Mouse (Mus musculus) embryonic fibroblast, embryonic 13.5 days (primary cell): Measurements from ENCODE around the gene Hgfac. TPM values are rescaled to one million over a fixed set of nuclear protein-coding genes. Genes with fewer than 3 reads are reported as not detected.

Experiments
- H3K27ac ChIP-seq: 2 replicates; pipeline ENCODE4 v1.5.1; 2012; ENCODE audit warnings: low read length, control low read depth, inconsistent platforms; ENCODE audit not compliant: insufficient read depth
- H3K4me1 ChIP-seq: 2 replicates; pipeline ENCODE4 v1.6.1; 2011; ENCODE audit warnings: low read length; ENCODE audit not compliant: control insufficient read depth, insufficient read depth
- H3K4me3 ChIP-seq: 2 replicates; pipeline ENCODE4 v1.5.1; 2011; ENCODE audit warnings: mild to moderate bottlenecking, control low read depth, low read length; ENCODE audit not compliant: insufficient read depth
- CTCF ChIP-seq: IDR thresholded peaks from 2 replicates; pipeline ENCODE4 v1.5.1; 2011; ENCODE audit warnings: mild to moderate bottlenecking, control low read depth, low read length, moderate library complexity, borderline replicate concordance; ENCODE audit not compliant: insufficient read depth
- POLR2A ChIP-seq: IDR thresholded peaks from 2 replicates; pipeline ENCODE4 v1.6.1; 2011; ENCODE audit warnings: low read depth, mild to moderate bottlenecking, control low read depth, low read length, moderate library complexity
- polyA plus RNA-seq: library from polyadenylated mRNA; stranded (reverse); fragments of >200 nt; gene quantifications from 2 replicates; pipeline ENCODE4 v1.2.4, GENCODE M21; 2011; ENCODE audit warnings: low read depth; ENCODE audit not compliant: missing spikeins, insufficient read length

Hgfac gene
- polyA plus RNA-seq, 1 experiment: 0.67 TPM

GRCm38 (mm10) chr5:35010656-35011055 lies 30.7 kb upstream of the Hgfac start:
- Histone ChIP-seq H3K27ac (no peak overlapping the region), H3K4me3 (no peak overlapping the region), H3K4me1 (peaks cover 4% of the 10 kb centered on the region; the same call in 1 of the 2 replicates)
- no peak for TF ChIP-seq CTCF
- TF ChIP-seq POLR2A: no peak

GRCm38 (mm10) chr5:35011156-35011923 lies 30.0 kb upstream of the Hgfac start:
- H3K4me3 ChIP-seq: no peak overlapping the region
- no peak for TF ChIP-seq POLR2A
- no peak for TF ChIP-seq CTCF
- no peak overlapping the region for H3K27ac ChIP-seq
- H3K4me1 ChIP-seq: peaks cover 4% of the 10 kb centered on the region; the same call in 1 of the 2 replicates

- Histone ChIP-seq H3K4me3 (no peak overlapping the region), H3K4me1 (peaks cover 18% of the 10 kb centered on the region), H3K27ac (no peak overlapping the region)
- TF ChIP-seq POLR2A: no peak
- no peak for TF ChIP-seq CTCF
These were observed 27.3 kb upstream of the Hgfac start for GRCm38 (mm10) chr5:35014036-35014435.

DNA sequence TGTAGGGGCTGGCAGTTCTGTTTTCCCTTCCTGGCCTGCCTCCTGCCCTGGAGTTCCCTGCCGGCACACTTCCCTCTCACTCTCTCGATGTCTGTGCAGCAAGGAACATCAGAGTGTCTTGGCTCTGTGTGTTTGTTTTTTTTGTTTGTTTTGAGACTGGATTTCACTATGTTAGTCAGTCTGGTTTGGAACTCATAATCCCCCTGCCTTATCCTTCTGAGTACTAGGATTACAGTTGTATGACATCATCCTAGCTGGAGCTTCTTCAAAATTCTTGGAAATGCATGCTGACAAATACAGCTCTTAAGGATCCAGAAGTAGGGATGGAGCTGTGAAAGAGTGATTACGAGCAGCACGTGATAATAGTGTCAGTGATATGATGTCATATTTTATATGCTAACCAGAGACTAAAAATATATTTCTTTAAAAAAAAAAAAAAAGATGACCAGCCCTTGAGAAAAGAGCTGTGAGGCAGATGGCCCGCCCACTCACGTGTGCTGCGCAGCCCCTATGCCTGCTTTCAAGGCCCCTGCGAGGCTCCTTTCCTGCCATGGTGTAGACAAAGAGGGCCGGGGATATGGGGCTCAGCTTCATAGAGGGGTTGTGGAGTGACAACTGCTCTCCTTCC lies 21.5 kb upstream of the Hgfac start:
- H3K27ac ChIP-seq: peak overlapping the region; percentile 9; the same call in 1 of the 2 replicates
- H3K4me1 ChIP-seq: peaks cover 28% of the 10 kb centered on the region
- no peak for TF ChIP-seq CTCF
- no peak for TF ChIP-seq POLR2A
- no peak overlapping the region for H3K4me3 ChIP-seq

- Histone ChIP-seq H3K4me3 (no peak overlapping the region), H3K4me1 (peaks cover 28% of the 10 kb centered on the region), H3K27ac (peak overlapping the region; percentile 9; the same call in 1 of the 2 replicates)
- TF ChIP-seq CTCF: no peak
- no peak for TF ChIP-seq POLR2A
These were observed 20.7 kb upstream of the Hgfac start for GRCm38 (mm10) chr5:35020410-35021241.

DNA sequence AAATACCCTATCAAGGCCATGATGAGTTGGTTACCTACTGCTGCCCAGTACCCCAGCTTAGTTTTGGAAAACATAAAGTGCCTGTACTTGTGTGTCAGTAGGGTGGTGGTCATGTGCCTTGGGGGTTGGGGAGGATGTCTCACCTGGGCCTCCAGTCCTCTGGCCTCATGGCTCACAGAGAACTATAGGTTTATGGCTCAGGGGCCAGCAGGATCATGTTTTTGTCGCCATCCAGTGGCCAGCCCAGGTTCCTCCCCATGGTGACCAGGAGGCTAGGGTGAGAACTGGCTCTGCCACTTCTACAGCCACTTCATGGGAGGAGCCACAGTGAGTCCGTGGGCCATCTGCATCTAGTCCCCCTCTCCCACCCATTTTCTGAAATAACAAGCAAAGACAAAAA lies 16.3 kb upstream of the Hgfac start:
- no peak overlapping the region for H3K27ac ChIP-seq
- TF ChIP-seq CTCF (peak; percentile 50; the same call in 1 of the 2 replicates), POLR2A (no peak)
- H3K4me3 ChIP-seq: no peak overlapping the region
- H3K4me1 ChIP-seq: peaks cover 7% of the 10 kb centered on the region

DNA sequence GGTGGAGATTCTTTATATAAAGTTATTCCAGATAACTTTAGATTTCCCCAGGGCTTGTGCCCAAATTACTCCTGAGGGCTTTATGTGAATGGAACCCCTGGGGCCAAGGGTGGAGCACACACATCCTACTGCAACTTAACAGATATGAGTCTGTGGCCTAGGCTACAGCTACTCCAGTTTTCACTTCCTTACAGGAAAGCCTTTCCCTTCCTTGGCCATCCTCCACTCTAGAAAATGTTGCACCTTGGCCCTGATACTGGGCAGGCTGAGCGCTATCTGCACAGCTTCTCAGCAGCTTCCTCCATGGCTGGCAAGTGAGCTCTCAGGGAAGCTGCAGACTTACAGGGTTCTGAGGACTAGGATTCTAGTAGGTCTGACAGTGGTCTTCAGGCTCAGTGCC lies 12.0 kb upstream of the Hgfac start:
- TF ChIP-seq POLR2A: no peak
- no peak for TF ChIP-seq CTCF
- no peak overlapping the region for H3K27ac ChIP-seq
- no peak overlapping the region for H3K4me3 ChIP-seq

DNA sequence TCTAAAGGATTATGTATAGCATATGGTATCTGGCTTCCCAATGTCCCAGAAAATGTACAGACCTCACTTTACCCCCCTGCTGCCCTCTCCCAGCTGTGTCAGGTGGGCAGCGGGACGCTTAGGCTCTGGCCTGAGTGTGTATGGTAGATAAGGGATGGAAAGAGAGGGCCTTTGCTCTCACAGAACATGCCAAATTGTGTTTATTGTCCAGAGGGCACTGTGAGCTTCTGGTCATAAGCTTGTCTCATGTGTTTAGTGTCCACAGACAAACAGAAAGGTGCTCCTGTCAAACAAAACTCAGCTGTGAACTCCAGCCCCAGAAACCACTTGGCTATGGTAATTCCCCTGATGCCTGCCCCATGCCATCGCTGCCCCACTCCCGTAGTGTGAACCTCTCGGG lies 11.6 kb upstream of the Hgfac start:
- Histone ChIP-seq H3K4me1 (no peaks in the 10 kb centered on the region), H3K4me3 (no peak overlapping the region), H3K27ac (no peak overlapping the region)
- TF ChIP-seq POLR2A (no peak), CTCF (no peak)

More for the DNA sequence above, 12.0 kb upstream of the Hgfac start:
- no peaks in the 10 kb centered on the region for H3K4me1 ChIP-seq

- Histone ChIP-seq H3K27ac (no peak overlapping the region), H3K4me3 (no peak overlapping the region), H3K4me1 (peaks cover 8% of the 10 kb centered on the region; the same call in 1 of the 2 replicates)
- no peak for TF ChIP-seq POLR2A
- TF ChIP-seq CTCF: peak; percentile 19; the same call in 1 of the 2 replicates
These were observed 8.2 kb upstream of the Hgfac start for GRCm38 (mm10) chr5:35033068-35033467.

GRCm38 (mm10) chr5:35033619-35034018 lies 7.7 kb upstream of the Hgfac start:
- TF ChIP-seq POLR2A (no peak), CTCF (no peak)
- no peak overlapping the region for H3K4me3 ChIP-seq
- H3K4me1 ChIP-seq: peaks cover 8% of the 10 kb centered on the region; the same call in 1 of the 2 replicates
- H3K27ac ChIP-seq: no peak overlapping the region
